Mouse (Mus musculus) hindbrain, embryonic 15.5 days (tissue): Measurements from ENCODE around the gene C1qa. TPM values are rescaled to one million over a fixed set of nuclear protein-coding genes. Genes with fewer than 3 reads are reported as not detected.
A peak's percentile ranks its signal among the peaks of the same experiment; 100 is the strongest.

Experiments
- ATAC-seq: fragments of 200-750 bp; cut with Nextera tagmentation; 2 replicates; pipeline ENCODE4 v1.8.0; 2017; ENCODE audit warnings: low read depth, moderate number of reproducible peaks, moderate TSS enrichment; ENCODE audit not compliant: low FRiP score
- H3K27ac ChIP-seq: fragments of 300-500 bp; sonication (generic); replicated peaks from 2 replicates; pipeline ENCODE4 v1.5.1; 2015; ENCODE audit warnings: mild to moderate bottlenecking, inconsistent platforms
- H3K27me3 ChIP-seq: fragments of 300-500 bp; sonication (generic); 2 replicates; pipeline ENCODE4 v1.6.1; 2015; ENCODE audit warnings: control low read depth, inconsistent platforms
- H3K36me3 ChIP-seq: fragments of 300-500 bp; sonication (generic); 2 replicates; pipeline ENCODE4 v1.6.1; 2015; ENCODE audit warnings: control low read depth, inconsistent platforms
- H3K4me1 ChIP-seq: fragments of 300-500 bp; sonication (generic); replicated peaks from 2 replicates; pipeline ENCODE4 v1.6.1; 2015; ENCODE audit warnings: control low read depth, inconsistent platforms
- H3K4me2 ChIP-seq: fragments of 300-500 bp; sonication (generic); 2 replicates; pipeline ENCODE4 v1.6.1; 2015; ENCODE audit warnings: moderate library complexity, mild to moderate bottlenecking, inconsistent platforms
- H3K4me3 ChIP-seq: fragments of 300-500 bp; sonication (generic); 2 replicates; pipeline ENCODE4 v1.5.1; 2015; ENCODE audit warnings: mild to moderate bottlenecking, inconsistent platforms
- H3K9ac ChIP-seq: fragments of 300-500 bp; sonication (generic); 2 replicates; pipeline ENCODE4 v1.6.1; 2015; ENCODE audit warnings: inconsistent platforms
- H3K9me3 ChIP-seq: fragments of 300-500 bp; sonication (generic); 2 replicates; pipeline ENCODE4 v1.6.1; 2016; ENCODE audit warnings: control low read depth, inconsistent platforms
- WGBS: fragments of 180-500 bp; shearing (Covaris S2); methylation state at CpG from one replicate; pipeline ENCODE4 v1.1.7; 2015; 5-methylcytosine and 5-hydroxymethylcytosine counted together
- polyA plus RNA-seq: library from polyadenylated mRNA; unstranded; fragments of >200 nt; fragmentation: Nextera tagmentation; extraction: Ambion mirVana; gene quantifications from 2 replicates; pipeline ENCODE4 v1.2.1, GENCODE M21; 2015

Gene C1qa
- polyA plus RNA-seq, 1 experiment from 2014 or later, result 30.8 TPM

DNA sequence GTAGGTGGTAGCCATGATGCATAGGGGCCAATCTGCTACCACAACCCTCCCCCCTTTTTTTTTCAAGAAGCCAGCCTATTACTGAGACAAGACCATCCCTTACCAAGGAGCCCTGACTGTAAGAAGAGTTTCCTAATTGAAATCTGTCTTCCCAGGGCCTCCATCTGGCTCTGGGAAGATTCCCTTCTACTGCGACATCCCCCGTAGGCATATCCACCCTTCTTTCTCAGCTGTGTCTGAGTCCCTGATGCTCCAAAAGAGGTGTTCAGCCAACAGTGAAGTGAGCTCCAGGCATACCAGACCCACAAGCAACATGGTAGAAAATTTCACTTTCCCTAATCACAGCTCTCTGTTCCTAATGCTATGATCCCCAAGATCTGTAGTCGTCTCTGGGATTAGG, 20.9 kb upstream of the C1qa start:
- Histone ChIP-seq H3K9ac (no peak overlapping the region), H3K36me3 (no peaks in the 10 kb centered on the region), H3K4me2 (no peak overlapping the region), H3K27ac (no peak overlapping the region), H3K27me3 (0 out of 2 replicates have a peak, but pooled peaks cover 6% of the 10 kb centered on the region), H3K9me3 (no peaks in the 10 kb centered on the region), H3K4me3 (no peak overlapping the region), H3K4me1 (peaks cover 18% of the 10 kb centered on the region)
- WGBS, result 75% methylated on average over 3 of the region's 3 CpGs
- no peak for ATAC-seq

DNA sequence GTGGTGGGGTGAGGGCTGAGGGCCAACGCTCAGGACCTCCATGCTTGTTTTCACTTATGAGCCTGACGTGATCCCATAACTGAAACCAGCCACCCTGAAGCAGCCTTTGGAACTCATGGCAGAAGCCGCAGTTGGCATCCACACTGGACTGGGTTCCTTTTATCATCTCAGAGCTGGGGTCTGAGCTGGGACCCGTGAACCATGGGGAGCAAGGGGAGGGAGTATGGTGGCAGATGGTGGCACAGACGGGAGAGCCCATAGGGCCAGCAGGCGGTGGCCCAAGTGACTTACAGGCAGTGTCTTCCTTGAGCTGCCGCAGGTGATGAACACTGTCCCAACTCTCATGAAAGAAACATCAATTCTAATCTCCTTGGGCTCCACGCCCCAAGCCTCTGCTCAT, 20.2 kb upstream of the C1qa start:
- H3K36me3 ChIP-seq, result no peaks in the 10 kb centered on the region
- 0 out of 2 replicates have a peak, but pooled peaks cover 6% of the 10 kb centered on the region for H3K27me3 ChIP-seq
- no peaks in the 10 kb centered on the region for H3K9me3 ChIP-seq
- H3K9ac ChIP-seq, result no peak overlapping the region
- no peak overlapping the region for H3K4me2 ChIP-seq
- H3K4me1 ChIP-seq, result peaks cover 21% of the 10 kb centered on the region
- WGBS, result 82% methylated on average over 8 of the region's 8 CpGs
- no peak for ATAC-seq
- no peak overlapping the region for H3K27ac ChIP-seq
- no peak overlapping the region for H3K4me3 ChIP-seq

DNA sequence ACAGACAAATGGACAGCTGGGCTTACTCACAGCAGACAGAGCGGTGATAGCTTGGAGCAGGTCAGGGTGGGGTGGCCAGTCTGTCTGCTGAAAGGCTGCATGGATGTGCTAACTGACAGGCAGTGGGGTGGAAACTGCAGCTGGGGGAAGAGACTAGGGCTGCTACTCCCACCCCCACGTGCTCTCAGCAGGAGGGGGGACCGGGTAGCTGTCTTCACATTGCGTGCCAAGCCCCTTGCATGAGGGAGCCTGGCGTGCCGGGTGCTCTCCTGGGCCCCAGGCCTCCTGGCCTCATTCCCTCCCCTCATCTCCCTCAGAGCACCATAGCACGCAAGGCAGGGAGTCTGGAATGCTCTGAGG, 18.5 kb upstream of the C1qa start:
- peak; percentile 37; the same call in 1 of the 2 replicates for ATAC-seq

DNA sequence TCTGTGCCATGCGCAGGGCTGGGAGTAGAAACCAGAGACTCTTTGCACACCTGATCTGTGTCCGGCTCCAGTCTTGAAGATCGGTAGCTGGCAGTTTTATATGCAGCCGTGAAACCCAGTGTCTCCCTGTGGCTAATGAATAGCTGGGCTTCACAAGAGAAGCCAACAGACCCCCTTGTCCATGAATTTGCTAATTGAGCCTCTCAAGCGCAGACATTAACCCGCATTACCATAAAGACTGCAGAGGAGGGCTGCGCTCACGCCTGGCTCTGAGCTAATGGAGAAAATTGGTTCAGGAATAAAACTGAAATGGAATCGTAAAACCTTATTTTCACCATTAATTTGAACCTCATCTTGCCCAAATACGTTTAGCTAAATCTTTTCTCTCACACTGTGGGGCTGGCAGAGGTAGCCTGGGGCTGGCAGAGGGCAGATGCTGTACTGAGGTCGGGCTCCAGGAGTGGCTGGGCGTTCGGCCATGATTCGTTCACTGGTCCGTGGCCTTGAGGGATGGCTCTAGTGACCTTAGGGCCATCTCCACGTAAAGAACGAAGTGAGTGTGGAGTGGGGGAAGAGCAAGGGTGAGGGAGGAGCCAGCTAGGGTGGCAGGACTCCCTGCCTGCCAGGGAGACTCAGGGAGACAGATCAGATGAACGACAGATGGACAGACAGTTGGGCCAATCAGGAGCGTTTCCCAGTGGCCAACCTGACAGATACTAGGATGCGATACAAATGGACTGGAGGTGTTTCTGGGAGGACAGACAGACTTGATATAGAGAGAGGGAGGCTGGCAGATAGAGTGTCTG, 18.0 kb upstream of the C1qa start:
- H3K27ac ChIP-seq, result peak overlapping the region; percentile 43; the same call in 1 of the 2 replicates
- H3K4me2 ChIP-seq, result no peak overlapping the region
- 36% methylated on average over 20 of the region's 20 CpGs for WGBS
- H3K36me3 ChIP-seq, result no peaks in the 10 kb centered on the region
- no peaks in the 10 kb centered on the region for H3K9me3 ChIP-seq
- peaks cover 33% of the 10 kb centered on the region for H3K4me1 ChIP-seq
- H3K4me3 ChIP-seq, result no peak overlapping the region
- H3K9ac ChIP-seq, result no peak overlapping the region
- no peaks in the 10 kb centered on the region; the same call in 1 of the 2 replicates for H3K27me3 ChIP-seq
- ATAC-seq, result no peak

More for the DNA sequence above, 18.5 kb upstream of the C1qa start:
- Histone ChIP-seq H3K4me2 (no peak overlapping the region), H3K4me1 (peaks cover 28% of the 10 kb centered on the region), H3K36me3 (no peaks in the 10 kb centered on the region), H3K27me3 (no peaks in the 10 kb centered on the region; the same call in 1 of the 2 replicates), H3K27ac (peak overlapping the region; percentile 43; the same call in 1 of the 2 replicates), H3K4me3 (no peak overlapping the region), H3K9me3 (no peaks in the 10 kb centered on the region), H3K9ac (no peak overlapping the region)
- 32% methylated on average over 7 of the region's 7 CpGs for WGBS

DNA sequence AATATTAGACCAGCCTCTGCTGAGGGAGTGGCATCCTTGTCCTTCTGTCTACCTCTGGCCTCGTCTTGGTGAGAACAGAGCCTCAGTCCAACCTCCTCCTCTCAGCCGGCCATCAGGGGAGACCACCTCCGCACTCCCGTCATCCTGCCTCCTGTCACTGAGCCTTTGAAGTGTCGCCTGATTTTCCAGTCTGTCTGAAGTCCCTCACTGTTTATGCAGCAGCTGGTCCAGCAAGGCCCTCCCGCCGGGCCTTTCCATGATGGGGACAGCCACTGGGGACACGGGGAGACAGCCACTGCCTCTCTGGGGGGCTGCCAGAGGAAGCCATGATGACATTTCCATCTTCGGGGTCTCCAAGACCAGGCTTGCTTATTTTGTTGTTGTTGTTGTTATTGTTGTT, 14.2 kb upstream of the C1qa start:
- Histone ChIP-seq H3K9me3 (no peaks in the 10 kb centered on the region), H3K27me3 (peaks cover 6% of the 10 kb centered on the region; the same call in 1 of the 2 replicates), H3K4me3 (no peak overlapping the region), H3K27ac (no peak overlapping the region), H3K36me3 (no peaks in the 10 kb centered on the region), H3K4me2 (no peak overlapping the region), H3K9ac (no peak overlapping the region), H3K4me1 (peaks cover 41% of the 10 kb centered on the region)
- 9% methylated on average over 9 of the region's 9 CpGs for WGBS
- no peak for ATAC-seq

DNA sequence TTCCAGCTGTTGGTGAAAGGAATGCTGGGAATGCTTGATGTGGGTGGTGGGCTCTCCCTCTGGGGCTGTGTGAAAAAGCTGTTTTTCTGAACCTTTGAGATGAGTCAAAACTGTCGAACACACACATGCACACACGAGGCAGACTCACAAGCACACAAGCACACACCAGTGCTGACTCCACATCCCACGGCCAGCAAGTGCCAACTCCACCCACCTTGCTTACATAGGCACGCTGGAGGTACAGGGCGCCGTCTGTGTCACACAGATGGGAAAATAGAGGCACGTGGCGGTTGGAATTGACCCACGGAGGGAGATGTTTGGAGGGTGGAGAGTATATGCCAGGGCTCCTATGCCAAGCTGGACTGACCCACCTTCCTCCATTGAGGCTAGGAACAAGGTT, 13.2 kb upstream of the C1qa start:
- peaks cover 32% of the 10 kb centered on the region for H3K4me1 ChIP-seq
- H3K4me2 ChIP-seq, result peak overlapping the region; percentile 34; the same call in 1 of the 2 replicates
- no peak overlapping the region for H3K9ac ChIP-seq
- 37% methylated on average over 9 of the region's 9 CpGs for WGBS
- H3K9me3 ChIP-seq, result no peaks in the 10 kb centered on the region
- H3K36me3 ChIP-seq, result no peaks in the 10 kb centered on the region
- no peak overlapping the region for H3K27ac ChIP-seq
- no peak overlapping the region for H3K4me3 ChIP-seq
- peaks cover 7% of the 10 kb centered on the region; the same call in 1 of the 2 replicates for H3K27me3 ChIP-seq
- ATAC-seq, result no peak

DNA sequence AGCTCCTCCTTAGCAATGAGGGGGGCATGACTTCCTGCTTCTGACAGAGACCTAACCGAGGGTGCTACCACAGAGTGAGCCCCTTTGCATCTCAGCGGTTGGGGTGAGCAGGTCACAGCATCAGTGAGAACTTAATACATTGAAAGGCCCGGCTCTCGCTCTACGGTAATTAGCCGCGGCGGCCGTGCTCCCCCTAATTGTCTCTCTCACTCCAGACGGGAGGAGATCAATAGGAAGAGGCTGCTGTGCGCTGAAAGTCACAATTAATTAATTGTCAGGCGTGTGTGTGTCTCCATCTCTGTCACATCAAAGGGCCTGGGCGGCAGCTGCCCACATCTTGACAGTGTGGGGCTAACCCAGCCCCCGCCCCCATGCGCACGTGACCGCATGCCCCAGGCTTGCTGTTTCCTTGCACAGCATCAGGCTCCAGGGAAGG, 12.6 kb upstream of the C1qa start:
- no peaks in the 10 kb centered on the region for H3K36me3 ChIP-seq
- WGBS, result 1% methylated on average over 17 of the region's 17 CpGs
- no peaks in the 10 kb centered on the region for H3K9me3 ChIP-seq
- peak overlapping the region; percentile 34 for H3K4me2 ChIP-seq
- peak; percentile 19; the same call in 1 of the 2 replicates for ATAC-seq
- no peak overlapping the region for H3K27ac ChIP-seq
- no peak overlapping the region for H3K9ac ChIP-seq
- H3K27me3 ChIP-seq, result peaks cover 9% of the 10 kb centered on the region; the same call in 1 of the 2 replicates
- peaks cover 28% of the 10 kb centered on the region for H3K4me1 ChIP-seq
- no peak overlapping the region for H3K4me3 ChIP-seq

DNA sequence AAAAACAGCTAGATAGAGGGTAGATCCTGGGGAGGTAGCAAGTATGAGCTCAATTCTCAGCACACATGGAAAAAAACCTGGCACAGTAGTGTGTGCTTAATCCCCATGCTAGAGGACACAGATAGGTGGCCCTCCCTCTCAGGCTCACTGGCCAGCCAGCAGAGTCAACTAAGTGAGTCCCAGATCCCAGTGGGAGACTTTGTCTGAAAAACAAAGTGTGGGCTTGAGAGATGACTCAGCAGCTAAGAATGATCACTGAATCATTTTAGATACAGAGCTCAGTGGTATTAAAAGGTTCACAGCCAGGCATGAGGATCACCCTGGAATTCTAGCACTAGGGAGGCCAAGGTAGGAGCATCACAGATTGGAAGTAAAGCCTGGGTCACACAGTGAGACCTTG, 9.2 kb upstream of the C1qa start:
- peaks cover 33% of the 10 kb centered on the region for H3K4me1 ChIP-seq
- peaks cover 27% of the 10 kb centered on the region for H3K27me3 ChIP-seq
- no peak overlapping the region for H3K4me3 ChIP-seq
- ATAC-seq, result no peak
- H3K4me2 ChIP-seq, result no peak overlapping the region
- no peak overlapping the region for H3K9ac ChIP-seq
- no peaks in the 10 kb centered on the region for H3K36me3 ChIP-seq
- no peak overlapping the region for H3K27ac ChIP-seq
- H3K9me3 ChIP-seq, result no peaks in the 10 kb centered on the region

DNA sequence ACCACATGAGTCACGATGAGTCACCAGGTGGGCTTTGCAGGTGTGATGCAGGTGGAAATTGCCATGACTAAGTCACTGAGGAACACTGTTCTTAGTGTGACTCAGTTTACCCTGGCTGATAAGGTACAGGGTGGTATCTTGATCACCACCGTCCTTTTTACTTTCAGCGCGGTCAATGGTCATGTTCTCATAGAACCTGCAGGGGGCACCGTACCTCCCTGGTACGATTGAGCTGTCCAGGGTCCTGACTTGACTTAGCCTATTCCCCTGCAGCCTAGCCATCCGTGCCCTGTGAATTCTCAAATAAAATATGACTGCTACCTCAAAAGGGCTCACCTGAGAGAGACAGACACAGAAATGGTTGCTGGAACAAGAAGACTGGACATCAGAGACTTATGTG, 8.4 kb upstream of the C1qa start:
- no peak overlapping the region for H3K9ac ChIP-seq
- H3K27me3 ChIP-seq, result peaks cover 27% of the 10 kb centered on the region
- no peaks in the 10 kb centered on the region for H3K36me3 ChIP-seq
- no peaks in the 10 kb centered on the region for H3K9me3 ChIP-seq
- H3K4me2 ChIP-seq, result no peak overlapping the region
- ATAC-seq, result 0 out of 2 replicates have a peak, but pooled peaks have one; percentile 19
- H3K4me1 ChIP-seq, result peaks cover 27% of the 10 kb centered on the region
- H3K4me3 ChIP-seq, result no peak overlapping the region
- WGBS, result 10% methylated on average over 7 of the region's 7 CpGs
- no peak overlapping the region for H3K27ac ChIP-seq

DNA sequence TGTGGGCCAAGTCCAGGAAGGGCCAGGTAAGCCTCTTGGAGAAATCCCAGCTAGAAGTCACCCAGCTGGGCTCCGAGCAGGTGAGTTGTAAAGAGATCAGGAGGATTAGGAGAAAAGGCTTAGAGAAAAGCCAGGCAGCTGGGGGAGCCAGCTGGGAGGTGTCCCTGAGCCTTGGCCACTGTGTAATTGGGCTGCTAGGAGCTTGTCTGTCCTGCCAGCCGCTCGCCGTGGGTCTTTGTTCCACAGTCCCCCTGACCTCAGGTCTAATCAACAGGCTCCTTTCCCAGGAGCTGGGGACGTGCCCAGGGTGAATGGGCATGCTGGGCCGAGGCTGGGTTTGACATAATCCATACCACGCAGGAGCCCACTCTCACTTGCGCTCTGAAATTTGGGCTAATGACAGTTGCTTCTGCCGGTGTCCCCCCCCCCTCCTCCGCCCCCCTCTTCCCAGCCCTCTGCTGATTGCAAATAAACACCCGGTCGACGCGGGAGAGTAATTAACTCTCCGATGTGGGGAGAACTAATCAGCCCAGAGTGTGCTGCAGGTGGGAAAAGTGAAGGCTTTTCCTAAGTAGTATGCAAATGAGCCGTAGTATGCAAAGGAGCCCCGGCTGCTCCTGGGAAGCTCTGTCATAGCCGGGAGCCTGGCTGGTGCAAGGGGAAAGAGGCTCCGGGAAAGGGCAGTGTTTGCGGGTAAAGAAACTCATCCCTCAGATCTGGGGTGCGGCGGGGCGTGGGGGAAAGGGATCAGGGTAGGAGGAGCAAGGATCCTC, 6.3 kb upstream of the C1qa start:
- H3K27ac ChIP-seq, result no peak overlapping the region
- H3K4me3 ChIP-seq, result 0 out of 2 replicates have a peak overlapping the region, but pooled peaks have one; percentile 8
- ATAC-seq, result peak; percentile 24; the same call in 1 of the 2 replicates
- WGBS, result 2% methylated on average over 23 of the region's 23 CpGs
- H3K9ac ChIP-seq, result no peak overlapping the region
- H3K36me3 ChIP-seq, result no peaks in the 10 kb centered on the region
- peak overlapping the region; percentile 48 for H3K4me2 ChIP-seq
- peaks cover 14% of the 10 kb centered on the region for H3K4me1 ChIP-seq
- H3K9me3 ChIP-seq, result no peaks in the 10 kb centered on the region
- H3K27me3 ChIP-seq, result peaks cover 27% of the 10 kb centered on the region

DNA sequence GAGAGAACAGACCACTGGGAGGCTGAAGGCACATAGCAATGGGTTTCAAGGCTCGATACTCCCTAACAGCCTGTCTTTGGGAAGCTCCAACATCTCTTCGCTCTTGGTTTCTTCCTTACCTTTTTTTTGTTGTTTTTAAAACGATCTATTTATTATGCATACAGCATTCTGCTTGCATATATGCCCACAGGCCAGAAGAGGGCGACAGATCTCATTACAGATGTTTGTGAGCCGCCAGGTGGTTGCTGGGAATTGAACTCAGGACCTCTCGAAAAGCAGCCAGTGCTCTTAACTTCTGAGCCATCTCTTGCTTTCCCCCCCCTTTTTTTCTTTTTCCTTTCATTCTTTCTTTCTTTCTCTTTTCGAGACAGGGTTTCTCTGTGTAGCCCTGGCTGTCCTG, 551 bp upstream of the C1qa start:
- H3K9ac ChIP-seq, result no peak overlapping the region
- peaks cover 11% of the 10 kb centered on the region for H3K4me1 ChIP-seq
- no peaks in the 10 kb centered on the region for H3K36me3 ChIP-seq
- no peak overlapping the region for H3K4me3 ChIP-seq
- H3K27me3 ChIP-seq, result peaks cover 31% of the 10 kb centered on the region
- no peak overlapping the region for H3K27ac ChIP-seq
- no peaks in the 10 kb centered on the region for H3K9me3 ChIP-seq
- WGBS, result 67% methylated on average over 7 of the region's 7 CpGs
- H3K4me2 ChIP-seq, result no peak overlapping the region
- no peak for ATAC-seq

DNA sequence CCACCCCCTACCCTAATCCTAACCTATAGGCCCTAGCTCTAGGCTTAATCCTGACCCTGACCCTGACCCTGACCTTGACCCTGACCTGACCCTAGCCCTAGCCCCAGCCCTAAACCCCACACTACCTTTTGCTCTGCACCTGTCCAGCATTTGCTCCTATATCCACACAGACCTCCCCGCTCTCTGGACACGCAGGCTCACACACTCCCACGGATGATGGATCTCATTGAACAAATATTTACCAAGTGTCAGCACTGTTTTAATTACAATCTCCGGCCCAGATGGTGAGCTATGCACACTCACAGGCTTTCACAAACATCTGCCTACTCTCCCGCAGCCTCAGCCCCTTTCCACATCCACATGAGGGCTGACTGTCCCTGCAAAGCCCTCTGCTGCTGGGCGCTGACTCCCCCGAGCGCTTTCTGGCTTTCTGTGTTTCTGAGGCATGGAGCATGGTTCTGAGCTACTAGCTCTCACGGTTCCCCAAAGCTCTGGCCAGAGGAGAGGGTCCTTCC, 462 bp downstream of the C1qa start:
- Histone ChIP-seq H3K27ac (no peak overlapping the region), H3K27me3 (peaks cover 25% of the 10 kb centered on the region), H3K36me3 (no peaks in the 10 kb centered on the region), H3K4me3 (no peak overlapping the region), H3K9me3 (no peaks in the 10 kb centered on the region), H3K9ac (no peak overlapping the region), H3K4me2 (no peak overlapping the region), H3K4me1 (peaks cover 13% of the 10 kb centered on the region)
- 58% methylated on average over 9 of the region's 9 CpGs for WGBS
- ATAC-seq, result no peak
